Mouse (Mus musculus) megakaryocyte, adult 5-6 weeks (primary cell): ENCODE data around the gene Pax3. TPM values are rescaled to one million over a fixed set of nuclear protein-coding genes. Genes with fewer than 3 reads are reported as not detected.

Source experiments
- ATAC-seq: 2 replicates; pipeline ENCODE4 v1.8.0; 2016; ENCODE audit warnings: mild to moderate bottlenecking, inconsistent platforms; ENCODE audit not compliant: poor library complexity, severe bottlenecking
- total RNA-seq, 2 experiments: library from RNA; stranded (forward) in 1 of 2; stranded (reverse) in 1 of 2; fragments of 153-499, 151-499 nt in 1 of 2; fragments of 221-1000, 200-1000 nt in 1 of 2; gene quantifications; 2 replicates each; pipeline versions ENCODE4 v1.2.3 to v1.2.4; 2015 to 2017

The Pax3 gene
- total RNA-seq, 2 experiments from 2014 or later, result not detected

- no peak for ATAC-seq
These were observed 93.4 kb downstream of the Pax3 start for GRCm38 (mm10) chr1:78103511-78103910.

- no peak for ATAC-seq
These were observed 103.3 kb downstream of the Pax3 start for GRCm38 (mm10) chr1:78093619-78094018.

- ATAC-seq, result no peak
These were observed 108.3 kb downstream of the Pax3 start for GRCm38 (mm10) chr1:78088646-78089045.

DNA sequence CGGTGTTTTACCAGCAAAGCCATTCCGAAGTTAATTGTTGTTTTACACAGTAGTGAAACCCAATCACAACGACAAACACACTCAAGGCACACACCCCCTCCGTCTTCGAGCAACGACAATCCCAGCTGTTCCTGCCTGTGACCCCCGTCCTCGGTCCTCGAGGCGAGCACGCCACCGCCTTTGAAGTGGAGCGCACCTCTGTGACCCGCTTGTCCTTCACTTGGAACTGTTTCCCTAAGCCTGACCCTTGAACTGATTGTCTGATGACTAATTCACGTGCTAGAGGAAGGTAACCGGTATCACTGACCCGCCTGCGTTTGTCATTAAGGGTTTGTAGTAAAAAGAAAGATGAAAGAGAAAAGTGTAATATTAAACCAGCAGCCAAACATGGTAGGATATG lies 115.2 kb downstream of the Pax3 start:
- no peak for ATAC-seq

GRCm38 (mm10) chr1:78060850-78061249 lies 136.1 kb downstream of the Pax3 start:
- ATAC-seq, result no peak

DNA sequence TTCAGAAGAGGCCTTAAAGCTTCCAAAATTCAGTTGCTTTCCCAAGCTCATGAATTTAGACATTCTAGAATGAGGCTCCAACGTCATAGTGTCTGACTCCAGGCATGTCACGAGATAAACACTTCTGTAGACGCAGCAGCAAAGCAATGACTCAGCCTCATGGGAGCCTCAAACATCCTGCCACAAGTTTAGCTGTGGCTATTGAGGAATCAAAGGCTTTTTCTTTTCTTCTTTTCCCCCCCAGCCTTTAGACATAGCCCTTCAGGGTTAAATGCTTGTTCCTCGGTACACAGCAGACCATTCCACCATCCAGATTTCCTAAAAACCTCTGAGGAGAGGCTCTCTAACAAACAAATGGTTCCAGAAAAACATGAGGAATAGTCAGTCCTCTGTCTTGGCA lies 139.0 kb downstream of the Pax3 start:
- ATAC-seq, result no peak

- ATAC-seq, result no peak
These were observed 143.3 kb downstream of the Pax3 start for GRCm38 (mm10) chr1:78053677-78054076.

Other genes starting within 250 kb of the Pax3 start
- gene Sgpp2, start 113.2 kb upstream of the Pax3 start, total RNA-seq (2015), result not detected in 2 replicates
- gene Sgpp2, start 113.2 kb upstream of the Pax3 start, total RNA-seq (2017), result 0.12 TPM in 1 of 2 replicates, not detected in the other